Mouse (Mus musculus) urinary bladder, postnatal 14 days (tissue): ENCODE measurements around the gene Hist2h2ac.
"Not testable (repeated sequence)": the region's sequence is repeated elsewhere in the genome, so short reads cannot be mapped to it uniquely, and the experiment has no call there.

Source experiments
- DNase-seq: peaks from one replicate; pipeline ENCODE4 v3.0.0; 2021; ENCODE audit warnings: low spot score

Hist2h2ac gene

DNA sequence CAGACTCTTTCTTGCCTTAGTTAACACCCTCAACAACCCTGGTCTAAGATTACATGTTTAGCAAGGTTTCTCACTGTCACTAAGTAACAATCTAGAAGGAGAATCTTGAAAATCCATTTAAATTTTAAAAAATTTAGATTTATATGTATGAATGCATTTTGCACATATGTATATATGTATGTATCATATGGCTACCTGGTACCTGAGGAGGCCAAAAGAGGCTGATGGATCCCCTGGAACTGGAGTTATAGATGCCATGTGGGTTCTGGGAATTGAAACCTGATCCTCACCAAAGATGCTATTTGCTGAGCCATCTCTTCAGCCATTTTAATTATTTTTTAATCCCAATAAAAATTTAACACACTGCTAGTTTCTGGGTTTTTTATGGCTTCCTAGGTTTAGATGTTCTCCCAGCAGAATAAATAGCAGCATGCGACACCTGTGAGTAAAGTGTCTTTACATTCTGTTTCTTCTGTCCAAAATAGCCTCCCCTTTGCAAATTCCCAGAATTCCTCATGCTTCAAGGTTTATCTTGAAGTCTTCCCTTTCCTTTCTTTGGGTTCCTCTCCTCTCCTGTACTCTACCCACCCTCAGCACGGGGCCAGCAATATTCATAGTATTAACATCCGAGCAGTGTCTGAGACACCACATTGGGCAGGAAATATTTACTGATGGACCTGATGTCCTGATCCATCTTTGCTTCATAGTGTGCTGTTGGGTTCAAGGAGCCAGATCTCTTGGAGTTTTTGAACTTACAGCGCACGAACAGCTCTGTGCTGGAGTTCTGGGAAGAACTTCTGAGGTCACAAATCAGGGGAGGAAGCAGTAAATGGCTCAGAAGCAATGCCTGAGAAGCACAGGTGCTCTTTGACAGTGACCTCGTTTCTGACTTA is 27.7 kb upstream of the Hist2h2ac start:
- DNase-seq = no peak

DNA sequence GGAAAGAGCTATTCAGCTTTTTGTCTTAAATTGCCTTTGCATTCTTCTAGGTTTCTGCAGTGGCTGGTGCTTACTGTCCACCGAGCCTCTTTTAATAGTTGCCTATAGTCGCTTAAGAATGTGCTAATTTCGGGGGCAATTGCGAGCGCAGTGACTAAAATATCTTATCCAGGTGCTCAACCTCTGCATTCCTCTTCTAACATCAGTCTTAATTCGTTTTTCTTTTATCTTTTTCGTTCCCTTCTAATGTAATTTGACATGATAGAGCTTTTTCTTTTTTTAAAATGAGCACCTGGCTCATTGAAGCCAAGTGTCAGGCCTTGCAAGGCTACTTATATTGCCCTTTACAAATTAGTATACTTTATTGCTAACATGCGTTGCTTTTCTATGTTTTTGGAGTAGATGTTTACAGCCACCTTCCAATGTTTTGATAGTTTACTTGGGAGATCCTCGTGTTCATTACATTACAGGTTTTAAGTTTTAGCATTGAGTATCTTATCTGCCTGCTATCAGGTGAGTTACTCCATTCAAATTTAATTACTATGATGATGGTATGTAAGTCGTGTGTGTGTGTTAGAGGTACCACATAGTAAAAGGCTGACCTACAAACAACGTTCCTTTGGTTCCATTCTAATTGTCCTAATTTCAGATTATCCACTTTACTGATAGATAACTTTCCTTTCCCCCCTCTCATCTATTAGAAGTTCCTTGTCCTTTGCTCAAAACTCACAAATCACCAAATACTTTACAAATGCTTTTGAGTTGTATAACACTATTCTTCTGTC is 26.9 kb upstream of the Hist2h2ac start:
- DNase-seq = no peak

DNA sequence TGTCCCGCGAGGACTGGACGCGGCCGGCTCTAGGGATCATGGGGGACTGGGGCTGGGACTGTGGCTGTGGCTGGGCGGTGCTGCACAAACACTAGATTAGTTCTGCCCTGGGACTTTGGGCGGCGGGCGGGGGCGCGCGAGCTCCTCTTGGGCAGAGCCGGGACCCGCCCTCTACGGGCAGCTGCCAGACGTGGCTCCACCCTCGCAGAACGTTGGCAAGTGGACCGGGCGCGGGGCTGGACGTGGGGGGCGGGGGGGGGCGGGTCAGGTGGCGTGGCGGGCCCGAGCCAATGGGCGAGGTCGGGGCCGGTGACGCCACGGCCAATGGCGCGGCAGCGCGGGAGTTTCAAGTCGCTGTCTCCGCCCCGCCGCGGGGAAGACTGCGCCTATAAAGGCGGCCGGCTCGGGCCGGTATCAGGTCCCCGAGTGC is 25.8 kb upstream of the Hist2h2ac start, which contains the start of gene Hist2h3c1:
Gene Hist2h3c1 (plus strand): TSS at position 259 of the 430 bp plus-strand sequence.
- not testable (repeated sequence) for DNase-seq

DNA sequence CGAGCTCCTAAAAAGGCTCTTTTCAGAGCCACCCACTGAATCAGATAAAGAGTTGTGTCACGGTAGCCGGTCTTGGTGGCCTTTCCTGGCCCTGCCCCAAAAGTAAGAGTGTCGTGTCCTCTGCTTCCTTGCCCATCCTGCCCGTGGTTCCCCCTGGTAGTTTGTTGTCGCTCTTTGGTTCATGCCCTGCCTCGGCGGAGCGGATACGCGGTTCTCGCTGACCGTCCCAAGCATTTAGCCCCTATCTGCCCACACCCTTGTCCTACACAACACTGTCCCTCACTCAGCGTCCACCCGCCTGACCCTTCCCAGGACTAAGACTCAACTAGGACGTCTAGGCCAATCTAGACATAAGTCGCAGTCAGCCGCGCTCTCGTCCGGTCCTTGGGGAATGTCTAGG is 25.3 kb upstream of the Hist2h2ac start:
- DNase-seq = not testable (repeated sequence)

DNA sequence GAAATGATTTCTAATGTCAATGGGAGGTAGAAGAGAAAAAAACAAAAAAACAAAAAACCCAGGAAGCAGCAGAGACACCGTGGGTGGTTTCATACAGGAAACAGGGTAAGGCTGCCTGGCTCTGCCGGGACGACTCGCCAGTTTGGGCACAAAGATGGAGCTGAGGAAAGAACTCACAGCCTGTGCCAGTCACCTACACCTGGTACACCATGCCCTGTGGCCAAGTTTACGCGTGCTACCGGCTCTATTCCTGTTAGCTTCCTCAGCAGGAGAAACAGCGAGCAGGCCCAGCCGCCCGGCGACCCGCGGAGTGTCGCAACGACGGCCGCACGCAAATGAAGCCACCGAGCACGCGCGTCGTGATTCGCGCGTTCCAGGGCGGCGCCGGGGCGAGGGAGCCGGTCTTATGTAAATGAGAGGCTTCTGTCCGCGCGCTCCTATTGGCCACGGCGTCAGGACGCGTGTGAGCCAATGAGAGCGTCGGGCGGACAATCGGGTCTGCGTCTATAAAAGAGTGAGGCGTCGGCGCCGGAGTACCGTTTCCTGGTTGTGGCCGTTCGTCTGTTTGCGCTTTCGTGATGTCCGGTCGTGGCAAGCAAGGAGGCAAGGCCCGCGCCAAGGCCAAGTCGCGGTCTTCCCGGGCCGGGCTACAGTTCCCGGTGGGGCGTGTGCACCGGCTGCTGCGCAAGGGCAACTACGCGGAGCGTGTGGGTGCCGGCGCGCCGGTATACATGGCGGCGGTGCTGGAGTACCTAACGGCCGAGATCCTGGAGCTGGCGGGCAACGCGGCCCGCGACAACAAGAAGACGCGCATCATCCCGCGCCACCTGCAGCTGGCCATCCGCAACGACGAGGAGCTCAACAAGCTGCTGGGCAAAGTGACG is 24.6 kb upstream of the Hist2h2ac start, which contains the start of gene Hist2h2aa1:
Gene Hist2h2aa1 (plus strand): TSS at position 495 of the 884 bp plus-strand sequence.
- peak; percentile 83 for DNase-seq

DNA sequence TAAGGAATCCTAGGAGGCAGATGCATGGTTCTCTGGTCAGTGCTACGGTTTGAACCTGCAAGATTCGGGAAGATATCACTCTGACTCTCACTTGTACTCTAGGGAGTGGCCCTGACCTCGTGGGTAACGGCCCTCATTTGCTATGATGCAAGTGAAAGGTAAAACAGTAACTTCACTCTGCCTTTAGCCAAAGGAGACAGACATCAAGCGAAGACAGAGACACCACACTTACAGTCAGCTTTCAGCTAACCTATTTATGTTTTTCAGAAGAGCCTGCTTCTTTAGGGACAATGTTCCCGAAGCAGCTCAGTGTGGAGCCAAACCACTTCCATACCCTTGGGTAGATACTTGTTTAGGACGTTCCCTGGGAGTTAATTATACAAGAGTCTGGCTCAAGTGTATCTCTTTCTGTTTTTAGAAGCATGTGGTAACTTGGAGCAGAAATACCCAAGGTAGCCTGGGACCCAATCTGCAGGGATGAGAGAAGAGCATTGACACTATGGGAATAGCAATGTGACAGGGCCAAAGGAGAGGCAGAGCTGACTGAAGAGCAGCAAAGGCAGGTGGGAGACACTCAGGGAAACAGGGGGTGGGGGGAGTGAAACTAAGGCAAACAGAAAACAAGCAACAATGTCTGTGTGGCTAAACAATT is 23.4 kb upstream of the Hist2h2ac start:
- DNase-seq = no peak

DNA sequence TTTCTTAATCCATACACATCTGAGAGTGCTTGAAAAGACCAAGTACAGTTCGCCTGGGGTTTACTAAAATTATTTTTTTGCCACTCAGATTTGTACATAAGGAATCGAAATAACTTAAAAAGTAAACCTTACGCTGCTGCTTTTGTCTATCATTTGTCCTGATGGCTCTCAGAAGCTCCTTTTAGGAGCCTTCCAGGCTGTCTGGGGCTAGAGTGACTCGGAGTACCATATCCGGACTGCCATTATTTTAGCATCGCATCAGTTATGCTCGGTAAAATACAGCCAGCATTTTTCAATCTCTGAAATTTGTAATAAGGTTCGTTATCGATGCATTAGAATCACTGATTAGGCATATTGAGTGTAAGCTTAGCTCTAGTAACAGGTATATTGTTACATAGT is 20.1 kb upstream of the Hist2h2ac start:
- no peak for DNase-seq

DNA sequence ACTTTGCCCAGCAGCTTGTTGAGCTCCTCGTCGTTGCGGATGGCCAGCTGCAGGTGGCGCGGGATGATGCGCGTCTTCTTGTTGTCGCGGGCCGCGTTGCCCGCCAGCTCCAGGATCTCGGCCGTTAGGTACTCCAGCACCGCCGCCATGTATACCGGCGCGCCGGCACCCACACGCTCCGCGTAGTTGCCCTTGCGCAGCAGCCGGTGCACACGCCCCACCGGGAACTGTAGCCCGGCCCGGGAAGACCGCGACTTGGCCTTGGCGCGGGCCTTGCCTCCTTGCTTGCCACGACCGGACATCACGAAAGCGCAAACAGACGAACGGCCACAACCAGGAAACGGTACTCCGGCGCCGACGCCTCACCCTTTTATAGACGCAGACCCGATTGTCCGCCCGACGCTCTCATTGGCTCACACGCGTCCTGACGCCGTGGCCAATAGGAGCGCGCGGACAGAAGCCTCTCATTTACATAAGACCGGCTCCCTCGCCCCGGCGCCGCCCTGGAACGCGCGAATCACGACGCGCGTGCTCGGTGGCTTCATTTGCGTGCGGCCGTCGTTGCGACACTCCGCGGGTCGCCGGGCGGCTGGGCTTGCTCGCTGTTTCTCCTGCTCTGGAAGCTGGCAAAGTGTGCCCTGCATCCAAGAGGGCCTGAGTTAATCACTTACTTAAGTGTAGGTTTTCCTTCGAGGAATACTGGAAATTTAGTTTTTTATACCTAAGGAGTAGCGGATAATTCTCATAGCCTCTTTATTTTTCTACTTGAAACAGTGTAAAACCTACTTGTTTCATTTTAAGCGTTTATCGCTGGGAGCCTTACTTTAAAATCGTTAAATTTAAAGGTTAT is 19.5 kb upstream of the Hist2h2ac start, which contains the start of gene Hist2h2aa2:
Gene Hist2h2aa2 (minus strand): TSS at position 328 of the 850 bp plus-strand sequence.
- peak; percentile 94 for DNase-seq

DNA sequence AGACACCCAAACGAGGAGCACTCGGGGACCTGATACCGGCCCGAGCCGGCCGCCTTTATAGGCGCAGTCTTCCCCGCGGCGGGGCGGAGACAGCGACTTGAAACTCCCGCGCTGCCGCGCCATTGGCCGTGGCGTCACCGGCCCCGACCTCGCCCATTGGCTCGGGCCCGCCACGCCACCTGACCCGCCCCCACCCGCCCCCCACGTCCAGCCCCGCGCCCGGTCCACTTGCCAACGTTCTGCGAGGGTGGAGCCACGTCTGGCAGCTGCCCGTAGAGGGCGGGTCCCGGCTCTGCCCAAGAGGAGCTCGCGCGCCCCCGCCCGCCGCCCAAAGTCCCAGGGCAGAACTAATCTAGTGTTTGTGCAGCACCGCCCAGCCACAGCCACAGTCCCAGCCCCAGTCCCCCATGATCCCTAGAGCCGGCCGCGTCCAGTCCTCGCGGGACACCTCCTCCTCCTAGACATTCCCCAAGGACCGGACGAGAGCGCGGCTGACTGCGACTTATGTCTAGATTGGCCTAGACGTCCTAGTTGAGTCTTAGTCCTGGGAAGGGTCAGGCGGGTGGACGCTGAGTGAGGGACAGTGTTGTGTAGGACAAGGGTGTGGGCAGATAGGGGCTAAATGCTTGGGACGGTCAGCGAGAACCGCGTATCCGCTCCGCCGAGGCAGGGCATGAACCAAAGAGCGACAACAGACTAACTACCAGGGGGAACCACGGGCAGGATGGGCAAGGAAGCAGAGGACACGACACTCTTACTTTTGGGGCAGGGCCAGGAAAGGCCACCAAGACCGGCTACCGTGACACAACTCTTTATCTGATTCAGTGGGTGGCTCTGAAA is 18.5 kb upstream of the Hist2h2ac start, which contains the start of gene Hist2h3c2:
Gene Hist2h3c2 (minus strand): TSS at position 174 of the 840 bp plus-strand sequence.
- not testable (repeated sequence) for DNase-seq

DNA sequence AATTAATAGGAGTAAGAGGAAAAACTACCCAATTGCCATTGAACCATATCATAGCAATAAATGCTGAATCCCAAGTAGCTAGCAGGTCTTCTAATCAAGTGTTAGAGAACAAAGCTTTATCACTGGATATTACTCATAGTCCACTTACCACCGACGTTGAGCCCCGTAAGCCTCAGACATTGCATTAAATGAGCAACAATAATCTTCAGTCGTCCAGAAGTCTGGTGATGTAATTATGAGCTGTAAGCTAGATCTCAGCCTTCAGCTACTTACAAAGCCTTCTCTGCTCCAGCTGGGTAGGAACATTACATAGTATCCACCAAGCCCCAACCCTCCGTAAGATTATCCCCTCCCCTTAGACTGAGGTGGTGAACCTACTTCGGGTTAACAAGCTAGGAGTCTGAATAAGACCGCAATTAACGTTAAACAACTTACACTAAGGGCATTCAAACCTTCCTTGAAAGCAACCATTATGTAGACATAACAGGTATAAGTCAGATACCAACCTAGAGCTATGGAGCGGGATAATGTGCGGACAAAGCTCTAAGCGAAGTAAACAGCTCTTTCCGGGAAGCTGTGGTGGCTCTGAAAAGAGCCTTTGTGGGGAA is 17.3 kb upstream of the Hist2h2ac start:
- no peak for DNase-seq

DNA sequence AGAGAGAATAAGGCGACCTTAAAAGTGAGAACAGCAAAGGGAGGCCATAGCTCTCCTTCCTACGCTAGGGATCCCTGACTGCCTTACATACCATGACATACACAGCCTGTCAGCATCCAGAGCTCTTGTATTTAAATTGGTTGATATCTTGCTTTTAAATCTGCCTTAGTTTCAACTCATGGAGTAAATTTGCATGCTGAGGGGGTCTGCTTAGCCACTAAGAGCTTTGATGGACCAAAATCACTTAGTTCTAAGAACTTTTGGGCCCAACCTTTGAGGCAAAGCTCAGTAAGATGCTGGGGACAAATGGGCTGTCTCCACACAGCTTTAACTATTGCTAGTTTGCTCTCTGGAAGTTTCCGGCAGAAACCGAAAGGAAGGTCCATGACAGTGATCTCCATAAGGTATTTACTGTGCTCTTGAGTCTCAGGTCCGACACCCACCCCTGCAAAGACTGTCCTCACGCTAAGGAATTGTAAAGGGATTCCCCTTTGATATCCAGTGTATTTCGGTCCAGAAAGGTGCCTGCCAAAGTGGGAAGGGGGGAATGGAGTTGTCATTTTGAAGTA is 16.7 kb upstream of the Hist2h2ac start:
- no peak for DNase-seq

DNA sequence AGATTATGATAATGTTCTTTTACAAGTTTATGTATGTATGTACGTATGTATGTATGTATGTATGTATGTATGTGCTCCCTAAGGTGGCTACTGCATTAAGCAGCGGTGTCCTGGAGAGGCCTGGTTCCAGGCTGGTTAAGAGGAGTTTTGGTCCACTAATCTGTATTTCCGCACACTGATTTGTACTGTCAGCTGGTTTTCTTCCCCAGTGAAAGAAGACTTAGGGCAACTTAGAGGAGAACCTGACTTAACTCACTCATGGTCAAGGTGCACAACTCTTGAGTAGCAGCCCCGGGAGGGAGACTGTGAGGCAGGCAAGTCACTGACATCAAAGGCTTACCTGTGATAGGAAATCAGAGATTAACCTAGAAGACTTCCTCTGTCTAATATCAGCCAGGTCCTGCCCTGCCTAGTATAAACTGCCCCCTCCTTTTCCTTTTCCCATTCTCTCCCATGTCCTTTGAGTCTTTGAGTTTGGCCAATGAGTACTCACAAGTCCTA is 16.2 kb upstream of the Hist2h2ac start:
- DNase-seq = no peak

DNA sequence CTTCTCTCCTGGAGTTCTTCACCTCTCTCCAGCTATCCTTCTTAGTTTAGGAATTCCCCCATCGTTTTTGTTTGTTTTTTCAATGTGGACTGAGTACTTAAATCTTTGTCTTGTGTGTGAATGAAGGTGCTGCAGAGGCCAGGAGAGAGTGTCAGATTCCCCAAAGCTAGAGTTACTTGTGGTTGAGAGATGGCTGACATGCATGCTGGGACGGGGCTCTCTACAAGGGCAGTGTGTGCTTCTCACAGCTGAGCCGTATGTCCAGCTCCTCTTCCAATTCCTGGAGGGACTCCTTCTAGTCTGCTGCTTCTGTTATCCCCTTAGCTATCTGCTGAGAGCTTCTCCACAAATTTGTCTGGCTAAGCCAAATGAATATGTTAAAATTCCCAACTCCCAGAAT is 15.2 kb upstream of the Hist2h2ac start:
- no peak for DNase-seq

DNA sequence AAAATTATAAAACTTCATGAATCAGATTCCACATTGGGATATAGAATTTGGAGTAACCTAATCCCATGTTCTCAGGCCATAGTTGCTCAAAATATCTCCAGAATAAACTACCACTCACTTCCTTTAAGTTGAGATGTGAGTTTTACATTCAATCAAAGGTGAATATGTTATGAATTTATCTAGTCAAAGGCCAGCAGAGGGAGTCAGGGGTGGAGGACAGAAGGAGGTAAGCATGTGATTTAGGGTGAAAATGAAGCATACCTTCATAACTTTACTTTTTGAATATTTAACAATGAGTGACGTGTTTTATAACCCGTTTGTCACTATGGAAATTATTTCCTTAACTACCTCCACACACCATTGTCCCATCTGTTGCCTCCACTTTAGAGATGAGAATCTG is 14.2 kb upstream of the Hist2h2ac start:
- DNase-seq = no peak

DNA sequence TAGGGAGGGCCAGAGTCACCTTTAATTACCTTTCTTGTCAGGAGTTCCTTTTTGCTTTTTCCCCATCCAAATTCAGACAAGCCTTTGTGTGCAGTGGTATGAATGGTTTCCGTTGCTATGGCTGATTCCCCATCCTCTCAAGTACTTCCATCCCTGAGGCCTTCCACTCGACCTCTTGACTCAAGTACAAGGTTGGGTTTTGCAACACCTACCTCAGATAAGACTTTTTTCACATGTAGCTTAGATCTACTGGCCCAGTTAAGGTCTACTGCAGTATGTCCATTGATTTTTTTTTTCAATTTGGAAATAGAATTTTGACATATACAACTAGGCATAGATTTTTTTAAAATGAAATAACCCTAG is 11.1 kb upstream of the Hist2h2ac start:
- no peak for DNase-seq

DNA sequence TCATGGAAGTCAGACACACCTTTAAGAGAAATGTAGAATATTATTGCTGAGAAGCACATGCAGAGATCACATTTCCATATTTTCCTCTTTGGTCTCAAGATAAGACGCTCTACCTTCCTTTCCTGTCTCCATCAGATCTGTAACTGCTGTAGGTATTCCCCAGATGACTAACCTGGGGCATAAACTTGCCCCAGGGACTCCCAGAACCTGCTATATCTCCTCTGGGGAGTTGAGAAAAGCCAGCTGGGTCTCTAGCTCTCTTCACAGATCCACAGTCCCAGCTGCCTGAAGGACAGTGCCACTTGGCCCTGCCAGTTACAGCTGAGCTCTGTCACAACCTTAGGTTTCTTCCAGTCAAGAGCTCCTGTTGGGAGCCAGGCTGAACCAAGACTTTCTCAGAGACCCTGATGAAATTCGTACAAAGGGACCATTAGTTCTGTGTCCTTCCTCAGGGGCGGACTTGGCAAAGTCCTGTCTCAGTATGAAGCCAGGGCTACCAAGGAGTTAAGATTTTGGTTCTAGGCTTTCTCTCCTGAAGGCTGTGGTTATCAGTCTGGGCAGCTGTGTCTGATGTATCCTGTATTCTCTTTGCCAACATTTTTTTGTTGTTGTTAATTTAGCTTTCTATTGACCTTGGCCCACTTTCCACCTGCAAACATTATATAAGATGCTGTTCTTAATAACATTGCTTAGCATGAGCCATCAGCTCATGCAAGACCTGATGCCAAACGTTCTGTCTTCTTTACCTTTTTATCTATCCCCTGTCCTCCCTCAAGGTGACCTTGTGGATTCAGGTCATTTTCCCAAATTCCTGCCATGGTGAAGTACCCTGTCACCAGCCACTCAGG is 10.5 kb upstream of the Hist2h2ac start:
- DNase-seq = no peak

DNA sequence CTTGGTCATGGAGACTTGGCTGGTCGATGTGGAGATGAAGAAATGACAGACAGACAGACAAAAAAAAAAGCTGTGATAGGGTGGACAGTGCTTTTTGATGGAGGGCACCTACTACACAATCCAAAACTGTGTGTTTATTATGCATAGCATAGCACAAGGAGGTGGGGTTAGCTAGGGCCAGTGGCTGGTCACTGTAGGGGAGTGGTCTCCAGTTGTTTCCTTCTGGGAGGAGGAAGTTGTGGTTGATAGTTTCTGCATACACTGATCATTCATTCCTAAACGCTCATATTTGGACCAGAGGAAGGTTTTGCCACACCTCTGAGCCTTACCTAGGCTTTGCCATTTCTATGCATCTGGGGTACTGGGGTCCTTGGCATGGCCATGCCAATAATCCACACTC is 9.7 kb upstream of the Hist2h2ac start:
- DNase-seq = no peak
